Mouse (Mus musculus) ovary, postnatal 14 days (tissue): ENCODE data around the gene Mif.
A peak's percentile ranks its signal among the peaks of the same experiment; 100 is the strongest.
"Not testable (repeated sequence)": the region's sequence is repeated elsewhere in the genome, so short reads cannot be mapped to it uniquely, and the experiment has no call there.

Experiments
- DNase-seq: peaks from one replicate; pipeline ENCODE4 v3.0.0; 2022; ENCODE audit warnings: low spot score

Mif gene

GRCm38 (mm10) chr10:75872915-75873542, 13.0 kb upstream of the Mif start:
- peak; percentile 60 for DNase-seq

GRCm38 (mm10) chr10:75872025-75872914, 12.2 kb upstream of the Mif start:
- DNase-seq, result no peak

- no peak for DNase-seq
These were observed 1.5 kb upstream of the Mif start for GRCm38 (mm10) chr10:75861587-75861986.

GRCm38 (mm10) chr10:75860746-75861145, 706 bp upstream of the Mif start:
- no peak for DNase-seq

GRCm38 (mm10) chr10:75859107-75859746, 813 bp downstream of the Mif start:
- no peak for DNase-seq

- no peak for DNase-seq
These were observed 2.4 kb downstream of the Mif start for GRCm38 (mm10) chr10:75857598-75857997.

GRCm38 (mm10) chr10:75856976-75857375, 3.1 kb downstream of the Mif start:
- no peak for DNase-seq

- no peak for DNase-seq
These were observed 3.7 kb downstream of the Mif start for GRCm38 (mm10) chr10:75856155-75856907.

GRCm38 (mm10) chr10:75855416-75855981, 4.5 kb downstream of the Mif start:
- DNase-seq, result no peak

GRCm38 (mm10) chr10:75854791-75855190, 5.2 kb downstream of the Mif start:
- DNase-seq, result no peak

- no peak for DNase-seq
These were observed 5.9 kb downstream of the Mif start for GRCm38 (mm10) chr10:75854096-75854495.

- peak; percentile 77 for DNase-seq
These were observed 6.6 kb downstream of the Mif start for GRCm38 (mm10) chr10:75853452-75853851.

GRCm38 (mm10) chr10:75852539-75853125, 7.4 kb downstream of the Mif start:
- DNase-seq, result no peak

GRCm38 (mm10) chr10:75851681-75852080, 8.4 kb downstream of the Mif start:
- DNase-seq, result no peak

- no peak for DNase-seq
These were observed 9.0 kb downstream of the Mif start for GRCm38 (mm10) chr10:75851076-75851475.

GRCm38 (mm10) chr10:75848382-75848781, 11.7 kb downstream of the Mif start:
- DNase-seq, result no peak

GRCm38 (mm10) chr10:75845306-75845930, 14.6 kb downstream of the Mif start:
- DNase-seq, result no peak

GRCm38 (mm10) chr10:75844800-75845199, 15.2 kb downstream of the Mif start:
- no peak for DNase-seq

GRCm38 (mm10) chr10:75843898-75844297, 16.1 kb downstream of the Mif start:
- not testable (repeated sequence) for DNase-seq

GRCm38 (mm10) chr10:75839092-75839491, 20.9 kb downstream of the Mif start:
- DNase-seq, result no peak

GRCm38 (mm10) chr10:75837248-75837759, 22.7 kb downstream of the Mif start, which contains the start of gene Gstt2:
Gstt2 (minus strand) TSS chr10:75837424.
- peak; percentile 87 for DNase-seq
